Mouse (Mus musculus): ENCODE results near the gene Myo16. TPM values are rescaled to one million over a fixed set of nuclear protein-coding genes. Genes with fewer than 3 reads are reported as not detected.

Gene Myo16
- polyA plus RNA-seq, 1 experiment from 2014 or later: 4.1 TPM

DNA sequence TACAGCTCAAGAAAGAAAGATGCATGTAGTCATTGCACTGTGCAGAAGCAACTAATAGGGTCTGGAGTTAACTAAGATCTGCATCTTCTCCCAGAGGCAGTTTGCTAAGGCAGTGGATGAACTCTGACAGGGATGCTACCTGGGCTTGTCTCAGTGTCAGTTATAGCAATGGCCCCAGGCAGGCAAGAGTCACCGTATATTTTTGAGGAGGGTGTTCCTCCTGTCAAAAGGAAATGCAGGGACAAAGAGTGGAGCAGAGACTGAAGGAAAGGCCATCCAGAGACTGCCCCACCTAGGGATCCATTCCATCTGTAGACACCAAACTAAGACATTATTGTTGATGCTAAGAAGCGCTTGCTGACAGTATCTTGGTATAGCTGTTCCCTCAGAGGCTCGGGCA lies 7.4 kb downstream of the Myo16 start:
- H3K9ac ChIP-seq (replicated peaks): no peak overlapping the region
- WGBS: 88% methylated on average over 3 of the region's 3 CpGs
- H3K4me3 ChIP-seq: no peak overlapping the region
- no peaks in the 10 kb centered on the region for H3K4me1 ChIP-seq
- no peak overlapping the region for H3K4me2 ChIP-seq (replicated peaks)
- no peak for ATAC-seq (replicated peaks)
- no peaks in the 10 kb centered on the region for H3K27me3 ChIP-seq
- no peaks in the 10 kb centered on the region for H3K9me3 ChIP-seq
- H3K36me3 ChIP-seq: no peaks in the 10 kb centered on the region
- no peak overlapping the region for H3K27ac ChIP-seq (replicated peaks)

DNA sequence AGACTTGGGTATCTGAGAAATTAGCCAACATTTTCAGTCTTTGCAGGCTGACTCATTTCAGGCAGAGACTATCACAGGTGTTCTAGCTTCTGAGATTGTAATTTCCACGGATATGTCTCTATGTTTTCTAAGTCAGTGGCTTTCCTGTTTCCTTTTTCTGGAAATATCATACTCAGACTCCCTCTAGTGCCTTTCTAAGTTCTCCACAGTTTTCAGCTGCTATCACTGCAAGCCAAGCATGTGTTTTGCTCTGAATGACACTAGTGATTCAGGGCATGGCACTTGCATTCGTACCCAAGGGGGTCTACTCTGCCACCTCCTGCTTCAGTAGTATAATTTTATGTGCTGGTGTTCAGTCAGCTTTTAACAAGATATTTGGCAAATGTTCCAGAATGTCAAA lies 11.2 kb downstream of the Myo16 start:
- 65% methylated on average over 2 of the region's 2 CpGs for WGBS
- H3K27me3 ChIP-seq: no peaks in the 10 kb centered on the region
- no peaks in the 10 kb centered on the region for H3K4me1 ChIP-seq
- no peak overlapping the region for H3K9ac ChIP-seq (replicated peaks)
- no peak for ATAC-seq (replicated peaks)
- no peak overlapping the region for H3K27ac ChIP-seq (replicated peaks)
- H3K4me3 ChIP-seq: no peak overlapping the region
- H3K4me2 ChIP-seq (replicated peaks): no peak overlapping the region
- no peaks in the 10 kb centered on the region for H3K36me3 ChIP-seq
- H3K9me3 ChIP-seq: no peaks in the 10 kb centered on the region

DNA sequence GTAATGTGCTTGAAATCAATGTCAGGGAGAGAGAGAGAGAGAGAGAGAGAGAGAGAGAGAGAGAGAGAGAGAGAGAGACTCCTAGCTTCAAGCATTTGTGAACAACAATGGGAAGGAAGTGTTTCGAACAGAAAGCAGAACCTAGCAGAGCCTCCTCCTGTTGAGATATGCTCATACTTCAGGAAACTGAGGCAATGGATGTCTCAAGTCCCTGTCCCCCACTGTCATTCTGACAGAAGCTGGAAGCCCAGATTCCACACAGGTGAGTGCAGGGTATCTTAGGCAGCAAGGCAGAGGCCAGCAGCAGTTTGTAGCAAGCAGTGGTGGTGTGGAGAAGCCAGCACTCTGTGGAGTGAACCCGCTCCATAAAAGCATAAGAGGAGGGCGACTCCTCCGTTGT lies 14.6 kb downstream of the Myo16 start:
- Histone ChIP-seq H3K4me1 (peaks cover 7% of the 10 kb centered on the region), H3K27me3 (no peaks in the 10 kb centered on the region), H3K4me2 (replicated peaks) (no peak overlapping the region), H3K27ac (replicated peaks) (no peak overlapping the region), H3K9me3 (no peaks in the 10 kb centered on the region), H3K4me3 (no peak overlapping the region), H3K9ac (replicated peaks) (no peak overlapping the region), H3K36me3 (no peaks in the 10 kb centered on the region)
- no peak for ATAC-seq (replicated peaks)
- 82% methylated on average over 4 of the region's 4 CpGs for WGBS

GRCm38 (mm10) chr8:10169894-10170293 lies 16.2 kb downstream of the Myo16 start:
- H3K4me3 ChIP-seq: no peak overlapping the region
- no peak for ATAC-seq (replicated peaks)
- no peaks in the 10 kb centered on the region for H3K9me3 ChIP-seq
- no peak overlapping the region for H3K9ac ChIP-seq (replicated peaks)
- H3K36me3 ChIP-seq: no peaks in the 10 kb centered on the region
- H3K4me2 ChIP-seq (replicated peaks): no peak overlapping the region
- H3K27me3 ChIP-seq: no peaks in the 10 kb centered on the region
- H3K27ac ChIP-seq (replicated peaks): no peak overlapping the region
- WGBS: 83% methylated on average over 3 of the region's 3 CpGs
- peaks cover 20% of the 10 kb centered on the region for H3K4me1 ChIP-seq

DNA sequence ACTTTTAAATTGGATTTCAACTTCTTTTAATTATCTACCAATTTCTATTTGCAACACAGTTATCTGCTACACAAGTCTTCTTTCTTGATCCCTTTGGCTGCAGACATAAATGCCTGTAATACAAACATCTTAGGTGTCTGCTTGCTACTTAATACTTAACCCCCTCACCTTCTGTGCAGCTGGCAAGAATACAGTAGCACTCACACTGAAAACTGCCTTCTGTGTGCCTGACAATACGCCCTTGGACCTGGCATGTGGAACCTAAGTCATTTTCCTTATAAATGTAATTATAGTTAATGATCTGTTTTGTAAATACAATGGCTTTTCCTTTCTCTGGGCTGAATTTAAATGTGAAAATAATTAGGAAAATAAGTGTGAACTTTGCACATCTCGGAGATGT lies 17.6 kb downstream of the Myo16 start:
- no peak for ATAC-seq (replicated peaks)
- peaks cover 26% of the 10 kb centered on the region for H3K4me1 ChIP-seq
- H3K27me3 ChIP-seq: no peaks in the 10 kb centered on the region
- WGBS: 27% methylated on average over 2 of the region's 2 CpGs
- no peaks in the 10 kb centered on the region for H3K9me3 ChIP-seq
- no peaks in the 10 kb centered on the region for H3K36me3 ChIP-seq
- H3K9ac ChIP-seq (replicated peaks): no peak overlapping the region
- H3K4me2 ChIP-seq (replicated peaks): no peak overlapping the region
- no peak overlapping the region for H3K27ac ChIP-seq (replicated peaks)
- no peak overlapping the region for H3K4me3 ChIP-seq

- WGBS: 91% methylated on average over 3 of the region's 3 CpGs
- ATAC-seq (replicated peaks): no peak
- H3K27me3 ChIP-seq: no peaks in the 10 kb centered on the region
These were observed 18.6 kb downstream of the Myo16 start for GRCm38 (mm10) chr8:10172278-10172677.

DNA sequence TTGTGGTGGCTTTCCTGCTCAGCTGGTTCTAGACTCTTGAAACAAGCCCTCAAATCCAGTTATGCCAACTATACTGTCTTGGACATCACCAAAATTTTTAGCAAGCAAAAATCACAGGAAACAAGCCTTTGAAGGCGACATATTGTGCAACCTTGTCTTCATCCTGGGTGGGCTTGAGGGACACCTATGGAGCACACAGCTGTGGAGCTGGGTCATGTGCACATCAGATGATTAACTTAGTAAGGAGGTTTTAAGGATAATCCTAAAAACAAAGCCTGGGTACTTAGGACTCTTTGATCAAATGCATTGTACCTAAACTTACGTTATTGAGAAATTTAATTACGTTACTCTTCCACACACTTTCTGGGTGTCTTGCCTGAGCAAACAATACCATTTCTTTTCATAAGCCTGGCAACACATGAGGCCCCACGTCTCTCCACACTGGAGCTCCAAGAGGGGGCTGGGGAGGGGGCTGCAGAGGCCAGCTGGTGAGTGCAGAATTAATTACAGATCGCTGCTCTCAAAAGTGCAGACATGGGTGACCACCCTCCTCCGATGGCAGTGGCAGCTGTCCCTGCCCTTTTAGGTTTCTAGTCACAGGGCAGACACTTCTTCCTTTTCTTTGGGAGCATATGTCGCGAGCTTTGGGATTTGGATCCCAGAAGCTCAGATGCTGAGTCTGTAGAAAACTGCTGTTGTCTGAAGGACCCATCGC lies 19.5 kb downstream of the Myo16 start:
- no peak overlapping the region for H3K9ac ChIP-seq (replicated peaks)
- H3K36me3 ChIP-seq: no peaks in the 10 kb centered on the region
- H3K27ac ChIP-seq (replicated peaks): no peak overlapping the region
- ATAC-seq (replicated peaks): 0 out of 2 replicates have a peak, but pooled peaks have one; percentile 26
- H3K4me1 ChIP-seq: peaks cover 26% of the 10 kb centered on the region
- H3K4me2 ChIP-seq (replicated peaks): no peak overlapping the region
- no peaks in the 10 kb centered on the region for H3K9me3 ChIP-seq
- H3K4me3 ChIP-seq: no peak overlapping the region
- 30% methylated on average over 9 of the region's 9 CpGs for WGBS
- H3K27me3 ChIP-seq: no peaks in the 10 kb centered on the region

More at GRCm38 (mm10) chr8:10172278-10172677, 18.6 kb downstream of the Myo16 start:
- no peaks in the 10 kb centered on the region for H3K9me3 ChIP-seq
- H3K27ac ChIP-seq (replicated peaks): no peak overlapping the region
- peaks cover 26% of the 10 kb centered on the region for H3K4me1 ChIP-seq
- no peak overlapping the region for H3K4me3 ChIP-seq
- no peak overlapping the region for H3K4me2 ChIP-seq (replicated peaks)
- no peak overlapping the region for H3K9ac ChIP-seq (replicated peaks)
- H3K36me3 ChIP-seq: no peaks in the 10 kb centered on the region

DNA sequence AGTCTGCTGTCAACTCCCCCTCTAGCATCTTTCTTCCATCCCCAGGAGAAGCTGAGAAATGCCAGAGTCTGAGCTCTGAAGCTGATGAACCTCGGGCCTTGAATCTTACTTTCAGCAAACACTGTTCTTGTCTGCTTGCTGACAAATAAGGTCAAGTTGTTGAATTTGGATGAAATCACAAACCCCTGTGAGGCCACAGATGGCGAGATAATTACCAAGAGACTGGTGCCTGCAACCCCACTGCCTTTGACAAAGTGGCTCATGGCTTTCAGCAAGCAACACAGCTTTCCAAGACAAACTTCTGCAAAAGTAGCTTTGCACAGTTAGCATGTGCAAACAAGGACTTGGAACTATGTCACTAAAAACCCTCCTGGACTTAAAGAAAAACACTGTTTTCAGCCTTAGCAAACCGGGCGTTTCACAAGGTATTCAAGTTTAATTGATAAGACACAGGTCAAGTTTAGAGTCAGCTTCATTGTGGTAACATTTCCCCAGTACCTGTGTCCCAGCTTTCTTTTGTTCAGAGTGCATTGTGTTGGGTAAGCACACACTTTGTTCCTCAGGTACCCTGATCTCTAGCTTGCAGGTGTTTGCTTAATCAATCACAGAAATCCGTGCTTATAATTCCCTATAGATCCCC lies 20.6 kb downstream of the Myo16 start:
- Histone ChIP-seq H3K4me2 (replicated peaks) (no peak overlapping the region), H3K9ac (replicated peaks) (no peak overlapping the region), H3K27ac (replicated peaks) (no peak overlapping the region), H3K36me3 (no peaks in the 10 kb centered on the region), H3K4me1 (peaks cover 26% of the 10 kb centered on the region), H3K27me3 (no peaks in the 10 kb centered on the region), H3K9me3 (no peaks in the 10 kb centered on the region), H3K4me3 (no peak overlapping the region)
- no peak for ATAC-seq (replicated peaks)
- WGBS: 46% methylated on average over 5 of the region's 5 CpGs

- no peaks in the 10 kb centered on the region for H3K36me3 ChIP-seq
- H3K9ac ChIP-seq (replicated peaks): no peak overlapping the region
- H3K27me3 ChIP-seq: no peaks in the 10 kb centered on the region
- peak; percentile 55; the same call in 1 of the 2 replicates for ATAC-seq (replicated peaks)
- no peak overlapping the region for H3K4me3 ChIP-seq
- peaks cover 26% of the 10 kb centered on the region for H3K4me1 ChIP-seq
- no peaks in the 10 kb centered on the region for H3K9me3 ChIP-seq
- WGBS: 67% methylated on average over 7 of the region's 7 CpGs
- H3K4me2 ChIP-seq (replicated peaks): no peak overlapping the region
- no peak overlapping the region for H3K27ac ChIP-seq (replicated peaks)
These were observed 21.4 kb downstream of the Myo16 start for GRCm38 (mm10) chr8:10174841-10175680.

DNA sequence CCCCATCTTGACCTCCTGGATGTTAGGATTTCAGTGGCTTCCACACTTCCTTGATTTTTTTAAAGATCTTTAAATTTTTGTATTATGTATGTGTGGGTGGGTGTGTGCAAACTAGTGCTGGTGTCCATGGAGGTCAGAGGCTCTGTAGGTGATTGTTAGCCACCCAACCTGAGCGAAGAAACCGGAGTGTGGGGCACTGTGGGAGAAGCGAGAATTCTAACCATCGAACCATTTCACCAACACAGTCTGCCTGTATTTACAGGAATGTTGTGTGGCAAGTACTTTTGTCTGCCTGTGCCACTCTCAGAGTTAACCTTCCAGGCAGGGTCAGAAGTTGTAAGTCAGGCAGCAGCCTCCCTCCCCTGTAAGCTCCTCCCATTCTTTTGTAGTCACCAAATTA lies 22.3 kb downstream of the Myo16 start:
- 86% methylated on average over 4 of the region's 4 CpGs for WGBS
- H3K9me3 ChIP-seq: no peaks in the 10 kb centered on the region
- no peak for ATAC-seq (replicated peaks)
- H3K27me3 ChIP-seq: no peaks in the 10 kb centered on the region
- H3K27ac ChIP-seq (replicated peaks): no peak overlapping the region
- H3K4me3 ChIP-seq: no peak overlapping the region
- H3K4me2 ChIP-seq (replicated peaks): no peak overlapping the region
- no peak overlapping the region for H3K9ac ChIP-seq (replicated peaks)
- peaks cover 26% of the 10 kb centered on the region for H3K4me1 ChIP-seq
- no peaks in the 10 kb centered on the region for H3K36me3 ChIP-seq

- ATAC-seq (replicated peaks): no peak
- 72% methylated on average over 4 of the region's 4 CpGs for WGBS
These were observed 23.4 kb downstream of the Myo16 start for GRCm38 (mm10) chr8:10177131-10177530.

GRCm38 (mm10) chr8:10178986-10179385 lies 25.3 kb downstream of the Myo16 start:
- Histone ChIP-seq H3K27me3 (no peaks in the 10 kb centered on the region), H3K9me3 (no peaks in the 10 kb centered on the region), H3K4me1 (peaks cover 13% of the 10 kb centered on the region; the same call in 1 of the 2 replicates), H3K27ac (replicated peaks) (no peak overlapping the region), H3K4me3 (no peak overlapping the region), H3K4me2 (replicated peaks) (no peak overlapping the region), H3K9ac (replicated peaks) (no peak overlapping the region), H3K36me3 (no peaks in the 10 kb centered on the region)
- ATAC-seq (replicated peaks): no peak

More at GRCm38 (mm10) chr8:10177131-10177530, 23.4 kb downstream of the Myo16 start:
- H3K27me3 ChIP-seq: no peaks in the 10 kb centered on the region
- H3K9me3 ChIP-seq: no peaks in the 10 kb centered on the region
- H3K4me2 ChIP-seq (replicated peaks): no peak overlapping the region
- no peak overlapping the region for H3K4me3 ChIP-seq
- no peak overlapping the region for H3K27ac ChIP-seq (replicated peaks)
- H3K36me3 ChIP-seq: no peaks in the 10 kb centered on the region
- peaks cover 26% of the 10 kb centered on the region for H3K4me1 ChIP-seq
- no peak overlapping the region for H3K9ac ChIP-seq (replicated peaks)
